Mouse (Mus musculus): ENCODE data around the gene Naa25.
A peak's percentile ranks its signal among the peaks of the same experiment; 100 is the strongest.

The Naa25 gene

GRCm38 (mm10) chr5:121395621-121396020 is 2.1 kb upstream of the Naa25 start:
- no peak for DNase-seq

DNA sequence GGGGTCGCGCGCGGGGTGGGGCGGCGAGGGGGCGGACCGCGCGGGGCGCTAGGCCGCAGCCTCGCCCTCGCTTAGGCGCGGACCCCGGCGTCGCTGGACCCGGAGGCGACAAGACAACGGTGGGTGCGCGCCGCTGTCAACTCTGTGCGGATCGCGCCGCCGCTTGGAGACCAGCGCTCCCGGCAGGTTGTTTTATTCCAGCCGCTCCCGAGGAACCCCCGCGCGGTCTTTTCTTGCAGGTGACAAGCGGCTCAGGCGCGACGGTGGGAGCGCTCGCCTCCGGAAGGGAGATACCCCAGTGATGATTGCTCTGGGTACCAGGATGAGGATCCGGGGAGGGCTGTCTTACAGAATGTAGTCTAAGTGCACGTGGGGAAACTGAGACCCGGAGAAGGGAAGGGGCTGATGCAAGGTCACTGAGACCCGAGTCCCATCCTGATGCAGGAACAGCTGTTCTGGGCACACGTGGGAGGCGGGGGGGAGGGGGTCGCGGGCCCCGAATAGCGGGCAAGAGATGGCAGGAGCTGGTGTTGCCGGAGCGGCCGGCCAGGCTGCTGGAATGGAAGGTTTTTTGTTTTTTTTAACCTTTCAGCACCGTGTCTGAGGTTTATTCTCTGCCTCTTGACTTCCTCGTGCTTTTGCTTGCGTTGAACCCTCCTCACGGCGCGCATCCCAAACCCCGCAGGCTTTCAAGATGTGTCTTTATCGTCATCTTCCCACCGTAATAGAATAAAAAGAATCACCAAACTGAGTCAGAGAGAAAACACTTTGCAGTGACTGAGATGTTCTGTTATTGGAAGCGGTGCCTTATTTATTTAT is 619 bp downstream of the Naa25 start:
- no peak for DNase-seq

GRCm38 (mm10) chr5:121398965-121399462 is 1.3 kb downstream of the Naa25 start:
- DNase-seq: no peak

DNA sequence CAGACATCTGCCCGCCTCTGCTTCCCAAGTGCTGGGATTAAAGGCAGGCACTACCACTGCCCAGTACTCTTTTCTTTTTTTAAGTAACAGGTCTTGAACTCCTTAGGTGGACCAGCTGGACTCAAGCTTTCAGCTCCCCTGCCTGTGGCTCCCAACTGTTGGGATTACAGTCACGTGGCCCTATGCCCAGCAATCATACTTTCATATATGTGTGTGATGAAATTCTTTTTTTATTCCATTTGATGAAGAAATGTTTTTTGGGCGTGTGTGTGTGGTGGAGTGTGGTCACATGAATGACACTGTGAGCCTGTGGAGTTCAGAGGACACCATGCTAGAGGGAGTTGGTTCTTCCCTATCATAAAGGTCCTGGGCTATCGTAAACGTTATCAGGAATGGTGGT is 1.8 kb downstream of the Naa25 start:
- no peak for DNase-seq

- DNase-seq: no peak
Measured at GRCm38 (mm10) chr5:121400064-121400463, 2.3 kb downstream of the Naa25 start.

- DNase-seq: no peak
Measured at GRCm38 (mm10) chr5:121400849-121401248, 3.1 kb downstream of the Naa25 start.

DNA sequence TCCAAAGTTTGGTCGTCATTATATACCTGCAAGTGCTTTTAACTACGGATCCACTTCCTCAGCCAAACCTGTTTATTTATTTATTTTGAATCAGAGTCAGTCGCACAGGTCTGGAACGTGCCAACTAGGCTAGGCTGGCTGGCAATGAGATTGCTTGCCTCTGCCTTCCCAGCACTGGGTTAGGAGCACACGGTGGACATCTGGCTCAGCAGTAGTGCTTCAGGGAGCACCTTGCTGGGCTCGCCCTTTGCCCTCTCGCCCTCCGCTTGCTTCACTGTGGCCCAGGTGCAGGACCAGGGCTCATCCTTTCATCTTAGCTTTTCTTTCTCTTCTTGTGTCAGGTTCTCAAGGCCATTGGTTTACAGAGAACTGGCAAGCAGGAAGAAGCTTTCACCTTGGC is 10.1 kb downstream of the Naa25 start:
- no peak for DNase-seq

- no peak for DNase-seq
Measured at GRCm38 (mm10) chr5:121410975-121411374, 13.2 kb downstream of the Naa25 start.

DNA sequence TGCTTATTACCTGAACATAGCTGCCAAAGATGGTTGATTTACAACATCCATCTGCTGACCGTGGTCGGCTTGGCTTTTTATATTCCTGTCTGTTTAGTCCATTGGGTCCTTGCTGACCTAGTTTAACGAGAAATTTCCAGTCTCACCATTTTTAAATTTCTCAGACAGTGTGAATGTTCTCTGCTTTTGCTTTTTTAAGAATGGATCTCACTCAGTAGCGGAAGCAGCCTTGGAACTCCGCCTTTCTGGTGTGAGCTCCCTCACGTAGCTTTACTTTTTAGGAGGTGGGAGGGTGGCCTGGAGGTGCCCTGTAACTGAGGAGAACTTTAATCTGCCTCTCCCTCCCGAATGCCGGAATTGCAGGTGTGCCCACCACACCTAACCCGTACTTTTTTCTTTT is 23.0 kb downstream of the Naa25 start:
- no peak for DNase-seq

DNA sequence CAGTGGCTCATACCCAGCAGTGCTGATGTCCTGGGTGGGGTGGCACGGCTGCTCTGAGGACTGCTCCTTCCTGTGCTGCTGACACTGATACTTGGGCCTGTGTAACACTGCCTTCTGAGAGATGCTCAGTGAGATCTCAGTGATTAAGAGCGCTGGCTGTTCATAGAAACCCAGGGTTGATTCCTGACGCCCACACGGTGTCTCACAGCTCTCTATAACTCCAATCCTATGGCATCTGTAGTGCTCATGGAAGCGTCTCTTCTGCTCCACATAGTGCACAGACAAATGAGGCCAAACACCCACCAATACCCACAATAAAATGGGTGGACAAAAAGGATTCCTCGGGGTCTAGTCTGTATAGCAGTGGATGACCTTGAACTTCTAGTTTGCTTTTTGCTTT is 25.1 kb downstream of the Naa25 start:
- DNase-seq: no peak

- no peak for DNase-seq
Measured at GRCm38 (mm10) chr5:121423297-121423696, 25.6 kb downstream of the Naa25 start.

DNA sequence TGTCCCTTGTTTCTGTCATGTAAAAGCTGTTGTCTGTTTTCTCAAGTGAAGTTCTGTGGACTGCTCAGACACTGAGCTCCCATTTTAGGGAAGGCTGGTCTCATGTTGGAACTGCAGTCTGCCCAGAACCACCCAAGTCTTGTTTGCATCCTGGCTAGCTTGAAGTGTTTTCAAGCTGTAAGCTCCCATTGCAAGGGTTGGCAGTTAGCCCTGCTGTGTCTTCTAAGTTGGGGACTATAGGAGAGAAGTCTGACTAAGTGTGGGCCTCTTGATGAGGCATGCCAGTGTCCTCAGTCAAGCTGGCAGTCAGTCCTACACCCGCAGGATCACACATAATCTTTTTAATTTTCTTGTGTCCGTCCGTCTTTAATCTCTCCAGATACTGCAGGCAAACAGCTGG is 31.2 kb downstream of the Naa25 start:
- no peak for DNase-seq

DNA sequence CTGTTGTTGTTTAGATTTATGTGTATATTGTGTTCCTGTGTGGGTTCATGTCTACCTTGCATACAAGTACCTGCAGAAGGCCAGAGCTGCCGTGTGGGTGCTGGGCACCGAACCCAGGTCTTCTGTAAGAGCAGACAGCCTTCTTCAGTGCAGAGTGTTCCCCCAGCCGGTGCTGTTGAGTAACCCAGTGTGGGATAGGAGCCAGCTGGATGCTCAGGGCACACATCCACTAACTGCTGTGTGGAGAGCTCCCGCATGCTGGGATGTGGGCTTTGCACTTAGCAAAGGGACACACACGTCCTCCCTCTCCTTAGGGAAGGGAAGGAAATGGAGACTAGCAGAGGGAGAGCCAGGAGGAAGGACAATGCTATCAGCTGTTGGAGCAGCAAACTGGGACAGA is 40.4 kb downstream of the Naa25 start:
- peak; percentile 68 for DNase-seq

- no peak for DNase-seq
Measured at GRCm38 (mm10) chr5:121438756-121439155, 41.0 kb downstream of the Naa25 start.

DNA sequence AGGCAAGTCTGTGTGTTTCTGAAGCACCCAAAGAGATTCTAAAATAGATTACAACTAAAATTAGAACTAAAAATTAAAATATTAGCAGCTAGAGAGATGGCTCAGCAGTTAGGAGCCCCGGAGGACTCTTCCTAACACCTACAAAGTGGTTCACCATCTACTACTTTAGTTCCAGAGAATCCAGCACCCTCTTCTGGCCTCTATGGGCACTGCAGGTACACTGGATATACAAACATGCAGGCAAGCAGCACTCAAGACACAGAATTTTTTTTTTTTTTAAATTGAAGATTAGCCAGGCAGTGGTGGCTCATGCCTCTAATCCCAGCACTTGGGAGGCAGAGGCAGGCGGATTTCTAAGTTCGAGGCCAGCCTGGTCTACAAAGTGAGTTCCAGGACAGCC is 45.8 kb downstream of the Naa25 start:
- DNase-seq: no peak

- DNase-seq: no peak
Measured at GRCm38 (mm10) chr5:121444870-121445269, 47.1 kb downstream of the Naa25 start.

DNA sequence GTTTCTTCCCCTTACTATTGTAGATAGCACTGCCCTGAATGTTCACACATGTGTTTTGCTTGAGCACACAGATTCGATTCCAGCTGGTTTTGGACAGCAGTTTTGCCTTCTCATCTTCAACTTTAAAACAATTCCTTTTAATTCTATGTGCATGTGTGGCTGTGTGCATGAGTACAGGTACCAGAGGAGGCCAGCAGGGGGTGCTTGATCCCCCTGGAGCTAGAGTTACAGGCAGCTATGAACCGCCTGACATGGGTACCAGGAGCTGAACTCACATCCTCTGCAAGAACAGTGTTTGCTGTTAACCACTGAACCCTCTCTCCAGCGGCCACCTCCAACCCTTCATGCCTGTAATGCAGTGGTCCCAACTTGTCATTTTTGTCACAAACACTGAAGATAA is 50.7 kb downstream of the Naa25 start:
- no peak for DNase-seq

- DNase-seq: peak; percentile 45
Measured at GRCm38 (mm10) chr5:121449976-121450375, 52.2 kb downstream of the Naa25 start.

- DNase-seq: no peak
Measured at GRCm38 (mm10) chr5:121450476-121450875, 52.7 kb downstream of the Naa25 start.

- peak; percentile 54 for DNase-seq
Measured at GRCm38 (mm10) chr5:121451203-121451602, 53.5 kb downstream of the Naa25 start.

GRCm38 (mm10) chr5:121451644-121452025 is 53.9 kb downstream of the Naa25 start, which contains the start of gene Tmem116:
TSS of gene Tmem116 (plus strand) at chr5:121451893.
- DNase-seq: no peak

DNA sequence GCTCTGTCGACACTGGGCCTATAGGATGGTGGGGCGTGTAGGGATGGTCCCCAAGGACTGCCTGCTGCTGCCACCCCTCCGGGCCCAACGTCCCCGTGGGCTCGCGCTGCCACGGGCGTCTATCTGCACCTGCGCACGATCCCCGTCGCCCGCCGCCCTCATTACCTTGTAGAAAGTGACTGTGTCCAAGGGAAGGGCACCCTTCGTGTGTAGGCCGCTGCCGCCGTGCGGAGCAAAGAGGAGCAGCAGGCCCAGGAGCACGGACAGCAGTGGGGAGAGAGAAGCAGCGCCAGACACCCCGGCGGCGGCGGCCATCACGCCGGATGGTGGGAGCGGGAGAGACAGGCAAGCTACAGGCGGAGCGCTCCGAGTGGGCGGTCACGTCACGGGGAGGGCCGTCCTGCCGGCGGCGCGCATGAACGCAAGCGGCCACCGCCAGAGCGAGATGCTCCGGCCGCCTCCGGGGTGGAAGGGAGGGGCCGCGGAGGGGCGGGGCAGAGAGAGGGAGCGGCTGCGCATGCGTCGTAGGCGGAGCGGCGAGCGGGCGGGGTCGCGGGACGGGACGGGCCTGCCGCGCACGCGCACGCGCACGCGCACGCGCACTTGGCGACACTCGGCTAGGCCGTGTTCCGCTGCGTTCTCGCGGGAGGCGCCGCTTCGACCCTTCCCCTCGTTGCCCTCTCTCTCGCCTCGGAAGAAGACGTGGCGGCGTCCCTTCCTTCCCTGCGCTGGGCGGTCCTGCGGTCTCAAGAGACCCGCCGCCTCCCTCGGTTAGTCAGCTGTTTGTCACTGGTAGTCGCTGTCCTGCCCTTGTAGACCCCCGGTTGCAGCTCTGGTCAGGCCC is 54.5 kb downstream of the Naa25 start, which contains the start of gene Erp29:
Gene Erp29 (minus strand): TSS at position 481 of the 844 bp plus-strand sequence.
- peak; percentile 98 for DNase-seq

- no peak for DNase-seq
Measured at GRCm38 (mm10) chr5:121452906-121453305, 55.2 kb downstream of the Naa25 start.
